Mouse (Mus musculus): Measurements from ENCODE around the gene Med13. TPM values are rescaled to one million over a fixed set of nuclear protein-coding genes. Genes with fewer than 3 reads are reported as not detected.

The Med13 gene
- total and polyA plus RNA-seq, 3 experiments: 1.9 to 124 (median 74.2) TPM

DNA sequence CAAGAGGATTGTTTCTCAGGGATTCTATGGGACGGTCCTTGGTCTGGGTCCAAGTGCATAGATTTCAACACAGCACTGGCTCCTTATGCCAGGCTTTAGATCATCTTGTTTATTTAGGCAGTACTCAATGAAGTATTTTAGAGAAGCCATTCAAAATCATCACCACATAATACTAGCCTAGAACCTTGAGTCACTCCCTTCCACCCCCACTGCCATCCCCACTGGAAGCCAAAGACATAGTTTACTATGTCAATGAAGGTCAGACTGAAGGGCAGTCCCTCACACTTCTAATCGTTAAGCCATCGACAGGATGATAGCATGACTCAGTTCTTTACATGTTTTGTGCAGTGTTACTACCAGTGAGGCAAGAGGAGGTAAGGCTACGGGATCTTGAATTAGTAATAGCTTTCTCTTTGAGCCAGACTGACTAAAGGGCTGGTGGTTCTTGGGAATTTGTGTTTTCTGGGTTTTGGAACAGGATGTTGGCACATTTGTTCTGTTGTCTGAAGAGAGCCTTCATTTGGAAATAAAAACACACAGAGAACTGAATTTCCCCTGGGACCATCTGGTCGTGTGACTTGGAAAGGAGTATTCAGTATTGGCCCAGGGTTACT is 24.2 kb upstream of the Med13 start:
- H3K4me1 ChIP-seq (ENCODE audit: insufficient read depth, low read depth, low read length): peaks cover 15% of the 10 kb centered on the region
- no peak for DNase-seq (ENCODE audit: low spot score)
- H3K4me3 ChIP-seq (ENCODE audit: low read depth, low read length): no peak overlapping the region
- TF ChIP-seq CTCF (IDR thresholded peaks at IDR 0.05; ENCODE audit: low read depth, low read length) (no peak), GATA1 (IDR thresholded peaks at IDR 0.05; ENCODE audit: borderline replicate concordance, low read length) (no peak), GATA2 (IDR thresholded peaks at IDR 0.05; ENCODE audit: borderline replicate concordance, low read depth, low read length) (no peak), POLR2AphosphoS5 (IDR thresholded peaks at IDR 0.05; ENCODE audit: insufficient replicate concordance, low read depth, low read length) (no peak)
- no peaks in the 10 kb centered on the region for H3K9me3 ChIP-seq (replicated peaks)
- H3K36me3 ChIP-seq (replicated peaks): no peaks in the 10 kb centered on the region
- peaks cover 61% of the 10 kb centered on the region for H3K27me3 ChIP-seq (ENCODE audit: insufficient read depth, low read length)
- no peak for ATAC-seq (ENCODE audit: extremely low read depth, insufficient number of reproducible peaks, low FRiP score, poor library complexity, severe bottlenecking)

DNA sequence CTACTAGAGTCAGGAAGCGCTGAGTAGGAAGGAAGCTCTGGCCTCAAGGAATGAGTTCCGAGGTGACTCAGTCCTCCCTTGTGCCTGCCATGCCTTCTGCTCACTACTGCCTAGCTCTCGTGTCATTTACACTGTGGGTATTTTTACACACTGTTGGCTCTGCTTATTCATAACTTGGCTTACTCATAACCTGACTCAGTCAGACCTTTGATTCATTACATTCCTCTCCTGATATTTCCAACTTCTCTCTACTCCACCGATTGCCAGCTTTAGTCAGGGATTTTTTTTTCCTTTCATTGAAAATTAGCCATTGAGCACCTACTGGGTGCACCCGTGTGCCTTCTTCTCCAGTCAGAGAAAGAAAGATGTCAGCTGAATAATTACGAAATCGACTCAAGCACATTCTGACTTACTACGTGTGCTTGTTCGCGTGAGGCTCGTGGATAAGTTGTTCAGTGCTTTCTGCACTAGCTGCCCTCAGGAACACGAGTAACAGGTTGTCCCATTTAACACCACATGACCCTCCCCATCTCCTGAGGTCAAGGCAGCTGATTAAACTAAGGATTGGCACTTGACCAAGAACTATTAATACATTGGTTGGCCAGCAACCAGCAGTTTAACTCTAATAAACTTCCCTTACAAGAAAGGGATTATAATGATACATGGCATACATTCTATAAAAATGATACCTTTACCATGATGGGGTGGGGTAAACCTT is 23.3 kb upstream of the Med13 start:
- Histone ChIP-seq H3K4me3 (ENCODE audit: low read depth, low read length) (no peak overlapping the region), H3K36me3 (replicated peaks) (no peaks in the 10 kb centered on the region), H3K4me1 (ENCODE audit: insufficient read depth, low read depth, low read length) (peaks cover 10% of the 10 kb centered on the region), H3K9me3 (replicated peaks) (no peaks in the 10 kb centered on the region), H3K27me3 (ENCODE audit: insufficient read depth, low read length) (peaks cover 55% of the 10 kb centered on the region)
- no peak for TF ChIP-seq GATA1 (IDR thresholded peaks at IDR 0.05; ENCODE audit: borderline replicate concordance, low read length)
- no peak for TF ChIP-seq GATA2 (IDR thresholded peaks at IDR 0.05; ENCODE audit: borderline replicate concordance, low read depth, low read length)
- TF ChIP-seq TAL1 (conservative IDR thresholded peaks at IDR 0.05; ENCODE audit: low read depth, low read length): no peak
- no peak for TF ChIP-seq CTCF (IDR thresholded peaks at IDR 0.05; ENCODE audit: low read depth, low read length)
- TF ChIP-seq POLR2AphosphoS5 (IDR thresholded peaks at IDR 0.05; ENCODE audit: insufficient replicate concordance, low read depth, low read length): no peak
- DNase-seq (ENCODE audit: low spot score) (no peak), ATAC-seq (ENCODE audit: extremely low read depth, insufficient number of reproducible peaks, low FRiP score, poor library complexity, severe bottlenecking) (no peak)

DNA sequence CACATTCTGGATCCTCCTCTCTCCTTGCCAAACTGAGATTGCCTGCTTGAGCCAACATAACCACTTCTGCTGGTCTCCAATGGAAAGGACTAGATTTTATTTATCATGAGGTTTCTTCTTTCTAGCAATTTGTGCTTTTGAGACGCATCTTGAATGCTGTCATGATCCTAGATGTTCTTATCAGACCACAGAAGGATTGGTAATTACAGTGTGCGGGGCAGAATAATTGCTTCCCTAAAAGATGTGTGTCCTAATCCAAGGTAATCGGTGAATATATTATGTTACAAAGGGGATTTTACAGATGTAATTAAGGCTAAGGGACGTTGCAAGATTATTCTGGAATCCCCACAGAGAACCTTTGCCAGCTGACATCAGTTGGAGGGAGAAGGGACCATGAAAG is 21.6 kb upstream of the Med13 start:
- Histone ChIP-seq H3K27me3 (ENCODE audit: insufficient read depth, low read length) (peaks cover 65% of the 10 kb centered on the region), H3K9me3 (replicated peaks) (no peaks in the 10 kb centered on the region), H3K36me3 (replicated peaks) (no peaks in the 10 kb centered on the region), H3K4me3 (ENCODE audit: low read depth, low read length) (no peak overlapping the region), H3K4me1 (ENCODE audit: insufficient read depth, low read depth, low read length) (peaks cover 8% of the 10 kb centered on the region)
- DNase-seq (ENCODE audit: low spot score) (no peak), ATAC-seq (ENCODE audit: extremely low read depth, insufficient number of reproducible peaks, low FRiP score, poor library complexity, severe bottlenecking) (no peak)
- no peak for TF ChIP-seq GATA1 (IDR thresholded peaks at IDR 0.05; ENCODE audit: borderline replicate concordance, low read length)
- no peak for TF ChIP-seq CTCF (IDR thresholded peaks at IDR 0.05; ENCODE audit: low read depth, low read length)
- no peak for TF ChIP-seq TAL1 (conservative IDR thresholded peaks at IDR 0.05; ENCODE audit: low read depth, low read length)
- TF ChIP-seq POLR2AphosphoS5 (IDR thresholded peaks at IDR 0.05; ENCODE audit: insufficient replicate concordance, low read depth, low read length): no peak
- TF ChIP-seq GATA2 (IDR thresholded peaks at IDR 0.05; ENCODE audit: borderline replicate concordance, low read depth, low read length): no peak

DNA sequence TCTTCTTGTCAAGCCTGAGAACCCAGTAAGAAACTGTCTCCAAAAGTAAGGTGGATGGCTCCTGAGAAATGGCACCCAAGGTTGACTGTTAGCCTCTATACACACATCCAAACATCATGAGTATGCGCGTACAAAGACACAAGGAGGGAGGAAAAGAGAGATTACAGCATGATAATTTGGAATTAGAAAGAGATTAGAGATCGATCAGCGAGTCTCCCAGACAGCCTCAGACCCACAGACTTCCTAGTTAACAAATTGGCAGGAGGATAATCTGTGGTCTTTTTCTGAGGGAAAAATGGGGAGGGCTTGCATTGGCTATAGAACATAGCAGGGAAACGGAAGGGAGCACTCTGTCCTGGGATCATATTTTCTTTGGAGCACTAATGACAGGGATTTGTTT is 20.4 kb upstream of the Med13 start:
- DNase-seq (ENCODE audit: low spot score): no peak
- Histone ChIP-seq H3K36me3 (replicated peaks) (no peaks in the 10 kb centered on the region), H3K27me3 (ENCODE audit: insufficient read depth, low read length) (peaks cover 65% of the 10 kb centered on the region), H3K9me3 (replicated peaks) (no peaks in the 10 kb centered on the region), H3K4me3 (ENCODE audit: low read depth, low read length) (no peak overlapping the region), H3K4me1 (ENCODE audit: insufficient read depth, low read depth, low read length) (peaks cover 6% of the 10 kb centered on the region)
- TF ChIP-seq CTCF (IDR thresholded peaks at IDR 0.05; ENCODE audit: low read depth, low read length): no peak
- TF ChIP-seq GATA2 (IDR thresholded peaks at IDR 0.05; ENCODE audit: borderline replicate concordance, low read depth, low read length): no peak
- no peak for TF ChIP-seq POLR2AphosphoS5 (IDR thresholded peaks at IDR 0.05; ENCODE audit: insufficient replicate concordance, low read depth, low read length)
- no peak for TF ChIP-seq GATA1 (IDR thresholded peaks at IDR 0.05; ENCODE audit: borderline replicate concordance, low read length)
- TF ChIP-seq TAL1 (conservative IDR thresholded peaks at IDR 0.05; ENCODE audit: low read depth, low read length): no peak
- ATAC-seq (ENCODE audit: extremely low read depth, insufficient number of reproducible peaks, low FRiP score, poor library complexity, severe bottlenecking): no peak

DNA sequence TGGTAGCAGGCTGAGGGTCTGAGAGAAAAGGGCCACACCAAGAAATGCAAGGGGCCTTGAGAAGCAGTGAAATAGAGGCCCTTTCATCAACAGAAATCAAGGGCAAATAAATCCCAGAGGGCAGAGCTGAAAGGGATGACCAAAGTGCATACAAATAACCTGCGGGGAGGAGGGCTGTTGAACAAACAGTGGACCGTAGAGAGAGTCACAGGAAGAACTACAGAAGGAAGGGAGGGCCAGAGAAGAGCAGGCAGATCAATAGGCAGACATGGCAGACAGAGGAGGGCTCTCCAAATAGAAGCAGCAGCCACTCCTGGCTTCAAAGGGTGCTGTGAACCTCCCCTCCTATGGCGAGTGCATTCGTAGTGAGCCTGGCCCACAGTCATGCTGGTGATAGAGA is 19.3 kb upstream of the Med13 start:
- no peak overlapping the region for H3K4me3 ChIP-seq (ENCODE audit: low read depth, low read length)
- TF ChIP-seq TAL1 (conservative IDR thresholded peaks at IDR 0.05; ENCODE audit: low read depth, low read length): no peak
- no peak for TF ChIP-seq GATA2 (IDR thresholded peaks at IDR 0.05; ENCODE audit: borderline replicate concordance, low read depth, low read length)
- TF ChIP-seq CTCF (IDR thresholded peaks at IDR 0.05; ENCODE audit: low read depth, low read length): no peak
- TF ChIP-seq POLR2AphosphoS5 (IDR thresholded peaks at IDR 0.05; ENCODE audit: insufficient replicate concordance, low read depth, low read length): no peak
- TF ChIP-seq GATA1 (IDR thresholded peaks at IDR 0.05; ENCODE audit: borderline replicate concordance, low read length): no peak
- no peak for ATAC-seq (ENCODE audit: extremely low read depth, insufficient number of reproducible peaks, low FRiP score, poor library complexity, severe bottlenecking)
- peaks cover 3% of the 10 kb centered on the region; the same call in 1 of the 2 replicates for H3K4me1 ChIP-seq (ENCODE audit: insufficient read depth, low read depth, low read length)
- no peaks in the 10 kb centered on the region for H3K36me3 ChIP-seq (replicated peaks)
- no peak for DNase-seq (ENCODE audit: low spot score)
- no peaks in the 10 kb centered on the region for H3K9me3 ChIP-seq (replicated peaks)
- peaks cover 64% of the 10 kb centered on the region for H3K27me3 ChIP-seq (ENCODE audit: insufficient read depth, low read length)

DNA sequence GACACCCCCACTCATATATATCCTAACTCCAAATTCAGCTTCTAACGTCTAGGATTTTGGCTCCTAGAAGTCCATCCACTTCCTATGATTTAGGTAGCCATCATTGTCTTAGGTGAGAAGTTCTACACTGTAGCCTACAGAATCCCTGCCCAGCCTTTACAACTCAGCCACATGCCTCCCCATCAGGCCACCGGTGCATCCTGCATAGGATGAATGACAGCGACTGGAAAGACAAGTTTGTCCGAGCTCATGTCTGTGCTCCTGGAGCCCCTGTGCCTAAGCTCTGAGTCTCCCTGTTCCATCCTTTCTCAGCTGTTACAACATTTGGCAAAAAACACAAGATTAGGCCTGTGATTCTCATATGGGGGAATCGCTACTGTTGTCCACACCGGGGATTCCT is 17.7 kb upstream of the Med13 start:
- H3K4me1 ChIP-seq (ENCODE audit: insufficient read depth, low read depth, low read length): no peaks in the 10 kb centered on the region
- no peaks in the 10 kb centered on the region for H3K36me3 ChIP-seq (replicated peaks)
- no peak overlapping the region for H3K4me3 ChIP-seq (ENCODE audit: low read depth, low read length)
- DNase-seq (ENCODE audit: low spot score) (no peak), ATAC-seq (ENCODE audit: extremely low read depth, insufficient number of reproducible peaks, low FRiP score, poor library complexity, severe bottlenecking) (no peak)
- TF ChIP-seq POLR2AphosphoS5 (IDR thresholded peaks at IDR 0.05; ENCODE audit: insufficient replicate concordance, low read depth, low read length) (no peak), CTCF (IDR thresholded peaks at IDR 0.05; ENCODE audit: low read depth, low read length) (no peak), GATA1 (IDR thresholded peaks at IDR 0.05; ENCODE audit: borderline replicate concordance, low read length) (no peak)
- no peaks in the 10 kb centered on the region for H3K9me3 ChIP-seq (replicated peaks)
- peaks cover 56% of the 10 kb centered on the region for H3K27me3 ChIP-seq (ENCODE audit: insufficient read depth, low read length)

All from G1E (cell line).